Mouse (Mus musculus) ES-Bruce4 (cell line): ENCODE data around the gene Ntn3. TPM values are rescaled to one million over a fixed set of nuclear protein-coding genes. Genes with fewer than 3 reads are reported as not detected.
A peak's percentile ranks its signal among the peaks of the same experiment; 100 is the strongest.

Experiments
- H3K27ac ChIP-seq: 2 replicates; pipeline ENCODE4 v1.5.1; 2012; ENCODE audit warnings: low read length, inconsistent platforms; ENCODE audit not compliant: insufficient read depth
- H3K27me3 ChIP-seq: 2 replicates; pipeline ENCODE4 v1.6.1; 2012; ENCODE audit warnings: mild to moderate bottlenecking, low read length, inconsistent platforms; ENCODE audit not compliant: control insufficient read depth, poor library complexity, insufficient read depth, severe bottlenecking
- H3K36me3 ChIP-seq: 2 replicates; pipeline ENCODE4 v1.6.1; 2012; ENCODE audit warnings: inconsistent platforms, mild to moderate bottlenecking, low read length, moderate library complexity; ENCODE audit not compliant: control insufficient read depth, poor library complexity, insufficient read depth, severe bottlenecking
- H3K4me1 ChIP-seq: one replicate; pipeline ENCODE4 v1.8.1; 2011; ENCODE audit warnings: low read length; ENCODE audit not compliant: control insufficient read depth, insufficient read depth
- H3K4me3 ChIP-seq: 2 replicates; pipeline ENCODE4 v1.5.1; 2011; ENCODE audit warnings: low read depth, mild to moderate bottlenecking, low read length
- H3K9ac ChIP-seq: 2 replicates; pipeline ENCODE4 v1.6.1; 2012; ENCODE audit warnings: low read depth, mild to moderate bottlenecking, inconsistent platforms; ENCODE audit not compliant: poor library complexity, severe bottlenecking
- H3K9me3 ChIP-seq: replicated peaks from 2 replicates; pipeline ENCODE4 v1.6.1; 2012; ENCODE audit warnings: mild to moderate bottlenecking, low read length, inconsistent platforms; ENCODE audit not compliant: control insufficient read depth, poor library complexity, insufficient read depth, severe bottlenecking
- CTCF ChIP-seq: IDR thresholded peaks from one replicate; pipeline ENCODE4 v1.8.1; 2011; ENCODE audit warnings: low read depth, low read length
- EP300 ChIP-seq: IDR thresholded peaks from 2 replicates; pipeline ENCODE4 v1.6.1; 2011; ENCODE audit warnings: low read depth, low read length; ENCODE audit not compliant: insufficient read depth
- POLR2A ChIP-seq: IDR thresholded peaks from one replicate; pipeline ENCODE4 v1.8.1; 2011; ENCODE audit warnings: low read length; ENCODE audit not compliant: insufficient read depth
- polyA plus RNA-seq: library from polyadenylated mRNA; stranded (reverse); fragments of >200 nt; gene quantifications from 2 replicates; pipeline ENCODE4 v1.2.4, GENCODE M21; 2011; ENCODE audit warnings: low read depth; ENCODE audit not compliant: missing spikeins, insufficient read depth, insufficient read length

The Ntn3 gene
- polyA plus RNA-seq, 1 experiment, result 0.96 TPM

GRCm38 (mm10) chr17:24163176-24163962, 46.0 kb downstream of the Ntn3 start, which contains the start of gene Amdhd2:
Gene Amdhd2, minus strand, starts transcription at chr17:24163766.
- peak; percentile 14 for TF ChIP-seq POLR2A
- peak; percentile 84 for TF ChIP-seq EP300
- no peak for TF ChIP-seq CTCF
- no peaks in the 10 kb centered on the region for H3K9me3 ChIP-seq
- H3K27me3 ChIP-seq, result no peaks in the 10 kb centered on the region
- H3K4me3 ChIP-seq, result peak within 1 kb of the TSS; percentile 95
- peak within 1 kb of the TSS; percentile 64 for H3K9ac ChIP-seq
- H3K27ac ChIP-seq, result peak within 1 kb of the TSS; percentile 48; the same call in 1 of the 2 replicates
- peaks cover 13% of the 10 kb centered on the region for H3K36me3 ChIP-seq
- H3K4me1 ChIP-seq, result peaks cover 4% of the 10 kb centered on the region

- no peak for TF ChIP-seq CTCF
- TF ChIP-seq EP300, result no peak
- no peak for TF ChIP-seq POLR2A
- H3K4me3 ChIP-seq, result peak overlapping the region; percentile 95
- no peak overlapping the region; the same call in 1 of the 2 replicates for H3K27ac ChIP-seq
These were observed 46.7 kb downstream of the Ntn3 start for GRCm38 (mm10) chr17:24162584-24163175.

GRCm38 (mm10) chr17:24161466-24161865, 47.9 kb downstream of the Ntn3 start:
- TF ChIP-seq EP300, result no peak
- TF ChIP-seq POLR2A, result no peak
- TF ChIP-seq CTCF, result no peak
- no peak overlapping the region for H3K27ac ChIP-seq
- H3K4me1 ChIP-seq, result no peaks in the 10 kb centered on the region
- H3K27me3 ChIP-seq, result no peaks in the 10 kb centered on the region
- H3K9ac ChIP-seq, result no peak overlapping the region
- H3K36me3 ChIP-seq, result 0 out of 2 replicates have a peak, but pooled peaks cover 1% of the 10 kb centered on the region
- no peaks in the 10 kb centered on the region for H3K9me3 ChIP-seq
- no peak overlapping the region for H3K4me3 ChIP-seq

More at GRCm38 (mm10) chr17:24162584-24163175, 46.7 kb downstream of the Ntn3 start:
- peaks cover 2% of the 10 kb centered on the region for H3K4me1 ChIP-seq
- no peaks in the 10 kb centered on the region for H3K27me3 ChIP-seq
- peaks cover 12% of the 10 kb centered on the region for H3K36me3 ChIP-seq
- no peaks in the 10 kb centered on the region for H3K9me3 ChIP-seq
- H3K9ac ChIP-seq, result peak overlapping the region; percentile 64

GRCm38 (mm10) chr17:24157526-24157925, 51.8 kb downstream of the Ntn3 start:
- Histone ChIP-seq H3K36me3 (no peaks in the 10 kb centered on the region), H3K27ac (no peak overlapping the region), H3K9me3 (no peaks in the 10 kb centered on the region), H3K9ac (no peak overlapping the region), H3K4me3 (no peak overlapping the region), H3K27me3 (no peaks in the 10 kb centered on the region), H3K4me1 (no peaks in the 10 kb centered on the region)
- no peak for TF ChIP-seq CTCF
- no peak for TF ChIP-seq POLR2A
- no peak for TF ChIP-seq EP300

- no peaks in the 10 kb centered on the region for H3K9me3 ChIP-seq
- H3K27me3 ChIP-seq, result no peaks in the 10 kb centered on the region
- no peaks in the 10 kb centered on the region for H3K4me1 ChIP-seq
- H3K27ac ChIP-seq, result no peak overlapping the region
- no peak overlapping the region for H3K9ac ChIP-seq
- H3K4me3 ChIP-seq, result no peak overlapping the region
- TF ChIP-seq POLR2A (no peak), EP300 (no peak), CTCF (no peak)
- H3K36me3 ChIP-seq, result no peaks in the 10 kb centered on the region
These were observed 52.2 kb downstream of the Ntn3 start for GRCm38 (mm10) chr17:24157121-24157520.

GRCm38 (mm10) chr17:24156394-24156793, 52.9 kb downstream of the Ntn3 start:
- no peak overlapping the region for H3K4me3 ChIP-seq
- H3K27ac ChIP-seq, result no peak overlapping the region
- no peaks in the 10 kb centered on the region for H3K27me3 ChIP-seq
- no peaks in the 10 kb centered on the region for H3K36me3 ChIP-seq
- H3K9ac ChIP-seq, result no peak overlapping the region
- H3K9me3 ChIP-seq, result no peaks in the 10 kb centered on the region
- TF ChIP-seq POLR2A, result no peak
- no peak for TF ChIP-seq CTCF
- TF ChIP-seq EP300, result no peak
- no peaks in the 10 kb centered on the region for H3K4me1 ChIP-seq
